Comparison of ENCODE assay signal across 26 mouse cellular contexts in genomic region chr2:51543949-51544348, GRCm38 (mm10).
A peak's percentile ranks its signal among the peaks of the same experiment; 100 is the strongest.
DNase-seq lines count a peak whose midpoint lies in the region; ATAC-seq lines count a peak whose summit lies in the region.
"Had no signal": no experiment of that assay in that cellular context is flagged by ENCODE, and none has a peak within 500 bp of the region (broad histone marks: within the 10 kb centered on the region; RNA-seq: fewer than 3 reads in every experiment).

No protein-coding gene starts in this region.

- no peaks in the 10 kb centered on the region for H3K4me1 ChIP-seq in kidney, embryonic 16.5 days (ENCODE audit: insufficient read depth, low read length)
- H3K4me1 ChIP-seq in intestine, embryonic 15.5 days (replicated peaks), result no peaks in the 10 kb centered on the region
- no peaks in the 10 kb centered on the region for H3K4me1 ChIP-seq in heart, embryonic 12.5 days (replicated peaks)
- H3K4me1 ChIP-seq: embryonic facial prominence, embryonic 12.5 days; liver, embryonic 12.5 days; midbrain, embryonic 10.5 days; midbrain, embryonic 15.5 days; stomach, embryonic 15.5 days had no signal

- peak; percentile 9 for DNase-seq in gastrocnemius, postnatal 10 days
- no peak for DNase-seq in gastrocnemius, postnatal 36 days
- DNase-seq in kidney, postnatal 36 days, result no peak
- DNase-seq in adrenal gland, postnatal 36 days, result peak; percentile 3 to 11
- DNase-seq in ovary, postnatal 10 days (ENCODE audit: low spot score), result no peak
- DNase-seq: B cell, adult 2 months; cerebellum, adult 11 months; cerebellum, adult 9-10 months; cerebellum, postnatal 36 days; embryo, embryonic 11 days; gastrocnemius, postnatal 25 days; layer of hippocampus, postnatal 36 days; left cerebral cortex, postnatal 4 days; liver, postnatal 0 days; right cerebral cortex, postnatal 25 days had no signal

- H3K27me3 ChIP-seq in kidney, embryonic 16.5 days (ENCODE audit: insufficient read depth, low read length), result no peaks in the 10 kb centered on the region
- no peaks in the 10 kb centered on the region for H3K27me3 ChIP-seq in intestine, embryonic 15.5 days (replicated peaks)
- no peaks in the 10 kb centered on the region for H3K27me3 ChIP-seq in heart, embryonic 12.5 days (replicated peaks)
- H3K27me3 ChIP-seq: embryonic facial prominence, embryonic 12.5 days; liver, embryonic 12.5 days; midbrain, embryonic 15.5 days; neural tube, embryonic 15.5 days; stomach, embryonic 15.5 days had no signal

- H3K9me3 ChIP-seq in kidney, embryonic 16.5 days (ENCODE audit: low read length), result no peaks in the 10 kb centered on the region
- no peaks in the 10 kb centered on the region for H3K9me3 ChIP-seq in intestine, embryonic 15.5 days
- H3K9me3 ChIP-seq in heart, embryonic 12.5 days (replicated peaks), result peaks cover 4% of the 10 kb centered on the region; the same call in 1 of the 2 replicates
- H3K9me3 ChIP-seq: embryonic facial prominence, embryonic 12.5 days; liver, embryonic 12.5 days; midbrain, embryonic 10.5 days; midbrain, embryonic 15.5 days; neural tube, embryonic 15.5 days; stomach, embryonic 15.5 days had no signal

- 31% methylated on average over 1 of the region's 1 CpGs for WGBS in kidney, embryonic 16.5 days
- 34% methylated on average over 1 of the region's 1 CpGs for WGBS in intestine, embryonic 15.5 days
- 57% methylated on average over 1 of the region's 1 CpGs for WGBS in heart, embryonic 12.5 days

- no peak overlapping the region for H3K4me2 ChIP-seq in kidney, embryonic 16.5 days (replicated peaks; ENCODE audit: low read depth, low read length)
- H3K4me2 ChIP-seq in intestine, embryonic 15.5 days (replicated peaks), result no peak overlapping the region
- no peak overlapping the region for H3K4me2 ChIP-seq in heart, embryonic 12.5 days
- H3K4me2 ChIP-seq: embryonic facial prominence, embryonic 12.5 days; liver, embryonic 12.5 days; midbrain, embryonic 15.5 days; neural tube, embryonic 15.5 days; stomach, embryonic 15.5 days had no signal

- H3K4me3 ChIP-seq in kidney, embryonic 16.5 days (ENCODE audit: low read length), result no peak overlapping the region
- no peak overlapping the region for H3K4me3 ChIP-seq in intestine, embryonic 15.5 days (replicated peaks)
- H3K4me3 ChIP-seq in heart, embryonic 12.5 days, result no peak overlapping the region
- H3K4me3 ChIP-seq: embryonic facial prominence, embryonic 12.5 days; liver, embryonic 12.5 days; midbrain, embryonic 10.5 days; midbrain, embryonic 15.5 days; neural tube, embryonic 15.5 days; stomach, embryonic 15.5 days had no signal

- no peak overlapping the region for H3K27ac ChIP-seq in kidney, embryonic 16.5 days (ENCODE audit: low read length)
- H3K27ac ChIP-seq in intestine, embryonic 15.5 days, result no peak overlapping the region
- no peak overlapping the region for H3K27ac ChIP-seq in heart, embryonic 12.5 days (ENCODE audit: poor library complexity, severe bottlenecking)
- H3K27ac ChIP-seq: embryonic facial prominence, embryonic 12.5 days; liver, embryonic 12.5 days; midbrain, embryonic 10.5 days; midbrain, embryonic 15.5 days; neural tube, embryonic 15.5 days; stomach, embryonic 15.5 days had no signal

- H3K36me3 ChIP-seq in kidney, embryonic 16.5 days (ENCODE audit: insufficient read depth, low read length), result no peaks in the 10 kb centered on the region
- no peaks in the 10 kb centered on the region for H3K36me3 ChIP-seq in intestine, embryonic 15.5 days
- no peaks in the 10 kb centered on the region for H3K36me3 ChIP-seq in heart, embryonic 12.5 days
- H3K36me3 ChIP-seq: embryonic facial prominence, embryonic 12.5 days; liver, embryonic 12.5 days; midbrain, embryonic 10.5 days; midbrain, embryonic 15.5 days; neural tube, embryonic 15.5 days; stomach, embryonic 15.5 days had no signal

- no peak overlapping the region for H3K9ac ChIP-seq in kidney, embryonic 16.5 days (replicated peaks; ENCODE audit: low read length)
- H3K9ac ChIP-seq in intestine, embryonic 15.5 days, result no peak overlapping the region
- no peak overlapping the region for H3K9ac ChIP-seq in heart, embryonic 12.5 days
- H3K9ac ChIP-seq: embryonic facial prominence, embryonic 12.5 days; liver, embryonic 12.5 days; liver, postnatal 0 days; midbrain, embryonic 15.5 days; neural tube, embryonic 15.5 days; stomach, embryonic 15.5 days had no signal

- ATAC-seq in kidney, embryonic 16.5 days (ENCODE audit: low FRiP score, low TSS enrichment), result peak; percentile 46; the same call in 1 of the 2 replicates
- ATAC-seq in intestine, embryonic 15.5 days, result peak; percentile 78
- ATAC-seq in heart, embryonic 12.5 days (ENCODE audit: insufficient number of reproducible peaks, low FRiP score), result no peak
- ATAC-seq: forebrain, embryonic 14.5 days; hindbrain, embryonic 16.5 days; liver, embryonic 12.5 days; liver, postnatal 0 days; midbrain, embryonic 15.5 days had no signal

- intact Hi-C loops in gastrocnemius, postnatal 36 days (cut with DNase I), result loop anchor here (5.0 to 10.0 kb wide), 2 partner anchors 288 to 371 kb away; no protein-coding TSS in a partner anchor

Comparison
In these comparisons a context has a peak if more than half of its experiments do, and no peak if none do; other contexts are left out.
1. DNase-seq: peak in gastrocnemius, postnatal 10 days (single experiment) and adrenal gland, postnatal 36 days (2 of 2); none in gastrocnemius, postnatal 36 days (0 of 2), kidney, postnatal 36 days (0 of 2) and ovary, postnatal 10 days (single experiment).